Mouse (Mus musculus): ENCODE data around the gene Tex38.

DNA sequence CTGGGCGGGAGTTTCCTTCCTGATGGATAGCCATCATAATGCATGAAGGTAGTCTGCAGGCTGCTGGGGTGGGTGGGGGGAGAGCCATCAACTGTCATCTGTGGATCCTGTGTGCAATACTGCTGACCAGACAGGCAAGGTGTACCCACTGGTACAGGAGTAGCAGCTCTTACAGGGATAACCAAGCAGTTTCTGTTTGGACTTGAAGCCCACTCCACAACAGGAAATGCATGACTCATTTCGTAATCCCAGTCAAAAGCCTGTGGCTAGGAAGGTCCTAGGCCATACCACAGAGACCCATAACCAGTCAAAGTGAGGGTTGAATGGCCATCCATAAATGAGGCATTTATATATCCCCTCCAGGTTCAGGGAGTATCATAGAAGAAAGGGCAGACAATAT, 3.2 kb downstream of the Tex38 start:
- no peak for TF ChIP-seq POLR2A (IDR thresholded peaks at IDR 0.05; ENCODE audit: borderline replicate concordance, low read depth, low read length)
- no peak for TF ChIP-seq CTCF (IDR thresholded peaks at IDR 0.05; ENCODE audit: low read depth, low read length)
